Mouse (Mus musculus): ENCODE measurements at regions not wholly inside any gene's neighbourhood (a gene's known extent, or its start where the extent isn't known, plus 50 kb on each side); places are given as distances from the start of the nearest gene placed in this dataset.
A peak's percentile ranks its signal among the peaks of the same experiment; 100 is the strongest.

GRCm38 (mm10) chr13:101847879-101848600 is 80.0 kb upstream of the Pik3r1 start:
- no peak for TF ChIP-seq CTCF (IDR thresholded peaks at IDR 0.05)
- no peak for TF ChIP-seq EP300 (IDR thresholded peaks at IDR 0.05)
- no peak overlapping the region for H3K4me3 ChIP-seq (ENCODE audit: low read depth, low read length)
- no peaks in the 10 kb centered on the region for H3K36me3 ChIP-seq (ENCODE audit: insufficient read depth, low read length)
- H3K4me2 ChIP-seq (replicated peaks; ENCODE audit: low read depth, low read length) = no peak overlapping the region
- peak; percentile 16; the same call in 1 of the 2 replicates for ATAC-seq
- H3K9ac ChIP-seq (replicated peaks; ENCODE audit: low read depth) = no peak overlapping the region
- WGBS = 49% methylated on average over 12 of the region's 12 CpGs
- H3K27ac ChIP-seq (ENCODE audit: low read length) = peak overlapping the region; percentile 55; the same call in 1 of the 2 replicates
- H3K27me3 ChIP-seq (replicated peaks; ENCODE audit: insufficient read depth, low read length) = no peaks in the 10 kb centered on the region
- H3K4me1 ChIP-seq (ENCODE audit: insufficient read depth, low read depth, low read length) = peaks cover 13% of the 10 kb centered on the region; the same call in 1 of the 2 replicates
- H3K9me3 ChIP-seq (ENCODE audit: low read length) = no peaks in the 10 kb centered on the region
- DNase-seq (ENCODE audit: low spot score) = peak; percentile 39

- H3K36me3 ChIP-seq (ENCODE audit: insufficient read depth, low read length) = no peaks in the 10 kb centered on the region
- H3K27me3 ChIP-seq (replicated peaks; ENCODE audit: insufficient read depth, low read length) = no peaks in the 10 kb centered on the region
- ATAC-seq (peak; percentile 55), DNase-seq (ENCODE audit: low spot score) (peak; percentile 51)
- WGBS = 36% methylated on average over 2 of the region's 2 CpGs
- no peak overlapping the region for H3K4me3 ChIP-seq (ENCODE audit: low read depth, low read length)
- H3K27ac ChIP-seq (ENCODE audit: low read length) = peak overlapping the region; percentile 55
- no peaks in the 10 kb centered on the region for H3K9me3 ChIP-seq (ENCODE audit: low read length)
- no peak overlapping the region for H3K4me2 ChIP-seq (replicated peaks; ENCODE audit: low read depth, low read length)
- H3K9ac ChIP-seq (replicated peaks; ENCODE audit: low read depth) = no peak overlapping the region
- H3K4me1 ChIP-seq (ENCODE audit: insufficient read depth, low read depth, low read length) = peaks cover 13% of the 10 kb centered on the region; the same call in 1 of the 2 replicates
- TF ChIP-seq EP300 (IDR thresholded peaks at IDR 0.05) (peak; percentile 57; the same call in 1 of the 2 replicates), CTCF (IDR thresholded peaks at IDR 0.05) (no peak)
Observed at GRCm38 (mm10) chr13:101848601-101849147, 80.7 kb upstream of the Pik3r1 start.

GRCm38 (mm10) chr13:101849416-101849815 is 81.4 kb upstream of the Pik3r1 start:
- no peaks in the 10 kb centered on the region for H3K27me3 ChIP-seq (replicated peaks; ENCODE audit: insufficient read depth, low read length)
- H3K9ac ChIP-seq (replicated peaks; ENCODE audit: low read depth) = no peak overlapping the region
- WGBS = 53% methylated on average over 6 of the region's 6 CpGs
- no peak for TF ChIP-seq EP300 (IDR thresholded peaks at IDR 0.05)
- TF ChIP-seq CTCF (IDR thresholded peaks at IDR 0.05) = no peak
- peaks cover 13% of the 10 kb centered on the region; the same call in 1 of the 2 replicates for H3K4me1 ChIP-seq (ENCODE audit: insufficient read depth, low read depth, low read length)
- no peak overlapping the region for H3K27ac ChIP-seq (ENCODE audit: low read length)
- no peak overlapping the region for H3K4me3 ChIP-seq (ENCODE audit: low read depth, low read length)
- H3K9me3 ChIP-seq (ENCODE audit: low read length) = no peaks in the 10 kb centered on the region
- H3K36me3 ChIP-seq (ENCODE audit: insufficient read depth, low read length) = no peaks in the 10 kb centered on the region
- no peak for ATAC-seq
- peak; percentile 53 for DNase-seq (ENCODE audit: low spot score)
- no peak overlapping the region for H3K4me2 ChIP-seq (replicated peaks; ENCODE audit: low read depth, low read length)

GRCm38 (mm10) chr13:101851329-101851728 is 83.3 kb upstream of the Pik3r1 start:
- Histone ChIP-seq H3K9me3 (ENCODE audit: low read length) (no peaks in the 10 kb centered on the region), H3K9ac (replicated peaks; ENCODE audit: low read depth) (no peak overlapping the region), H3K4me2 (replicated peaks; ENCODE audit: low read depth, low read length) (no peak overlapping the region), H3K27me3 (replicated peaks; ENCODE audit: insufficient read depth, low read length) (no peaks in the 10 kb centered on the region), H3K4me1 (ENCODE audit: insufficient read depth, low read depth, low read length) (peaks cover 13% of the 10 kb centered on the region; the same call in 1 of the 2 replicates), H3K27ac (ENCODE audit: low read length) (no peak overlapping the region), H3K4me3 (ENCODE audit: low read depth, low read length) (no peak overlapping the region), H3K36me3 (ENCODE audit: insufficient read depth, low read length) (no peaks in the 10 kb centered on the region)
- ATAC-seq (no peak), DNase-seq (ENCODE audit: low spot score) (no peak)
- WGBS = 36% methylated on average over 6 of the region's 6 CpGs
- TF ChIP-seq EP300 (IDR thresholded peaks at IDR 0.05) = no peak
- no peak for TF ChIP-seq CTCF (IDR thresholded peaks at IDR 0.05)

GRCm38 (mm10) chr13:101852960-101853359 is 84.9 kb upstream of the Pik3r1 start:
- Histone ChIP-seq H3K4me3 (ENCODE audit: low read depth, low read length) (no peak overlapping the region), H3K4me2 (replicated peaks; ENCODE audit: low read depth, low read length) (no peak overlapping the region), H3K27me3 (replicated peaks; ENCODE audit: insufficient read depth, low read length) (no peaks in the 10 kb centered on the region), H3K4me1 (ENCODE audit: insufficient read depth, low read depth, low read length) (peaks cover 8% of the 10 kb centered on the region; the same call in 1 of the 2 replicates), H3K36me3 (ENCODE audit: insufficient read depth, low read length) (no peaks in the 10 kb centered on the region), H3K9ac (replicated peaks; ENCODE audit: low read depth) (no peak overlapping the region), H3K27ac (ENCODE audit: low read length) (no peak overlapping the region), H3K9me3 (ENCODE audit: low read length) (no peaks in the 10 kb centered on the region)
- no peak for TF ChIP-seq EP300 (IDR thresholded peaks at IDR 0.05)
- no peak for TF ChIP-seq CTCF (IDR thresholded peaks at IDR 0.05)
- ATAC-seq (no peak), DNase-seq (ENCODE audit: low spot score) (no peak)
- 89% methylated on average over 5 of the region's 5 CpGs for WGBS

- Histone ChIP-seq H3K4me3 (ENCODE audit: low read depth, low read length) (no peak overlapping the region), H3K36me3 (ENCODE audit: insufficient read depth, low read length) (no peaks in the 10 kb centered on the region), H3K4me2 (replicated peaks; ENCODE audit: low read depth, low read length) (no peak overlapping the region), H3K9me3 (ENCODE audit: low read length) (no peaks in the 10 kb centered on the region), H3K27ac (ENCODE audit: low read length) (no peak overlapping the region), H3K9ac (replicated peaks; ENCODE audit: low read depth) (no peak overlapping the region), H3K27me3 (replicated peaks; ENCODE audit: insufficient read depth, low read length) (no peaks in the 10 kb centered on the region), H3K4me1 (ENCODE audit: insufficient read depth, low read depth, low read length) (no peaks in the 10 kb centered on the region)
- no peak for DNase-seq (ENCODE audit: low spot score)
- no peak for TF ChIP-seq EP300 (IDR thresholded peaks at IDR 0.05)
- no peak for TF ChIP-seq CTCF (IDR thresholded peaks at IDR 0.05)
- 65% methylated on average over 9 of the region's 9 CpGs for WGBS
- ATAC-seq = no peak
Observed at GRCm38 (mm10) chr13:101855141-101855540, 87.1 kb upstream of the Pik3r1 start.
